Mouse (Mus musculus) forebrain, embryonic 16.5 days (tissue): ENCODE measurements around the gene Tbc1d10c. TPM values are rescaled to one million over a fixed set of nuclear protein-coding genes. Genes with fewer than 3 reads are reported as not detected.
"Not testable (repeated sequence)": the region's sequence is repeated elsewhere in the genome, so short reads cannot be mapped to it uniquely, and the experiment has no call there.

Experiments
- ATAC-seq: fragments of 200-750 bp; cut with Nextera tagmentation; 2 replicates; pipeline ENCODE4 v1.8.0; 2017; ENCODE audit warnings: mild to moderate bottlenecking, moderate library complexity
- H3K27ac ChIP-seq: fragments of 300-500 bp; sonication (generic); 2 replicates; pipeline ENCODE4 v1.5.1; 2014; ENCODE audit warnings: low read length, control low read depth
- H3K27me3 ChIP-seq: fragments of 300-500 bp; sonication (generic); replicated peaks from 2 replicates; pipeline ENCODE4 v1.6.1; 2014; ENCODE audit warnings: low read length; ENCODE audit not compliant: control insufficient read depth, insufficient read depth
- H3K36me3 ChIP-seq: fragments of 300-500 bp; sonication (generic); 2 replicates; pipeline ENCODE4 v1.6.1; 2014; ENCODE audit not compliant: control insufficient read depth, insufficient read depth
- H3K4me1 ChIP-seq: fragments of 300-500 bp; sonication (generic); replicated peaks from 2 replicates; pipeline ENCODE4 v1.6.1; 2014; ENCODE audit warnings: low read length; ENCODE audit not compliant: control insufficient read depth, insufficient read depth
- H3K4me2 ChIP-seq: fragments of 300-500 bp; sonication (generic); 2 replicates; pipeline ENCODE4 v1.6.1; 2014; ENCODE audit warnings: mild to moderate bottlenecking, low read length, control low read depth
- H3K4me3 ChIP-seq: fragments of 300-500 bp; sonication (generic); replicated peaks from 2 replicates; pipeline ENCODE4 v1.5.1; 2014; ENCODE audit warnings: mild to moderate bottlenecking, low read length, control low read depth
- H3K9ac ChIP-seq: fragments of 300-500 bp; sonication (generic); replicated peaks from 2 replicates; pipeline ENCODE4 v1.6.1; 2014; ENCODE audit warnings: low read depth, low read length, control low read depth
- H3K9me3 ChIP-seq: fragments of 300-500 bp; sonication (generic); 2 replicates; pipeline ENCODE4 v1.6.1; 2016; ENCODE audit warnings: low read length; ENCODE audit not compliant: control insufficient read depth
- WGBS: fragments of 180-500 bp; shearing (Covaris S2); extraction: QIAGEN DNeasy Blood & Tissue Kit; methylation state at CpG from one replicate; pipeline ENCODE4 v1.1.7; 2014; 5-methylcytosine and 5-hydroxymethylcytosine counted together
- polyA plus RNA-seq: library from polyadenylated mRNA; unstranded; fragments of >200 nt; fragmentation: Nextera tagmentation; extraction: Ambion mirVana; gene quantifications from 2 replicates; pipeline ENCODE4 v1.2.1, GENCODE M21; 2015

Gene Tbc1d10c
- polyA plus RNA-seq, 1 experiment from 2014 or later = 0.42 TPM

DNA sequence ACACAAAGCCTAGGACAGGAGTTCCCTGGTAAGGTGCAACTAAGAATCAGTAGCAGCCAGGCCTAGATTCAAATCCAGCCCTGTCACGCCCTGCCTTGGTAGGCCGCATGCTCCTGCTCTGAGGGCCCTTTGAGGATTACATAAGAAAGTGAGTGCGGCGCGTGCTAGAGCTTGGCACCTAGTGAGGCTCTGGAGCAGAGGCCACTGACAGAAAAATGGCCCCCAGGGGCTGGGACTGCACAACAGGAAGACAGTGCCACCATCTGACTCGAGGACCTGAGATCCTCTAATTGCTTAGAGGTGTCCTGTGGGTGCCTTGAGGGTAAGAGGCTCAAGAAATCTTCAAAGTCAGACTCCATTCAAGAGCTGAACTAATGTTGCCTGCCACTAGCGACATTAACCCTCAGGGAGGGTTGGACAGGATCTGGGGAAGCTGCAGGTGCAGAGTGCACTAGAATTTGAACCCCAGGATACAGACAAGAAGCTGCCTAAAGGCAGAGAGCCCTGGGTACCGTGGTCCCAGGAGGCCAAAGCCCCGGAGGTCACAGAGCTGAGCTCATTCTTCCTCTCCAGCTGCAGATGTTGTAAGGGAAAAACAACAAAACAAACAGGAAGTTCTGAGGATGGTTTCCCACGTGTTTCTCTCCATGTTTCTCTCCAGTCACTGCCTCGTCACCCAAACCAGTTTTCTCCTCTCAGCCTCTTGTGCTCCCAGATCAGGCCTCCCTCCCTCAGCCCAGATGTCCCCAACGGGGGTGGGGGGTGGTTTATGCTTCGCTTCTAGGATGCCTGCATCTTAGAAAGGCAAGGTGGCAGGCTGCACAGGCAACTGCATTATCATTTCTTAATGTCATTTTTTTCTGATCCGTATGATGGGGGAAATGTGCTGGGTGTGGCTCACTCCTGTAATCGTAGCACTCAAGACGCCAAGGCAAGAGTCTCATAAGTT, 46.3 kb downstream of the Tbc1d10c start:
- 85% methylated on average over 16 of the region's 16 CpGs for WGBS
- H3K4me1 ChIP-seq = peaks cover 18% of the 10 kb centered on the region
- no peak overlapping the region for H3K27ac ChIP-seq
- no peak overlapping the region for H3K4me3 ChIP-seq
- ATAC-seq = no peak
- no peaks in the 10 kb centered on the region for H3K27me3 ChIP-seq
- H3K9me3 ChIP-seq = no peaks in the 10 kb centered on the region
- H3K9ac ChIP-seq = no peak overlapping the region
- no peaks in the 10 kb centered on the region for H3K36me3 ChIP-seq
- H3K4me2 ChIP-seq = no peak overlapping the region

DNA sequence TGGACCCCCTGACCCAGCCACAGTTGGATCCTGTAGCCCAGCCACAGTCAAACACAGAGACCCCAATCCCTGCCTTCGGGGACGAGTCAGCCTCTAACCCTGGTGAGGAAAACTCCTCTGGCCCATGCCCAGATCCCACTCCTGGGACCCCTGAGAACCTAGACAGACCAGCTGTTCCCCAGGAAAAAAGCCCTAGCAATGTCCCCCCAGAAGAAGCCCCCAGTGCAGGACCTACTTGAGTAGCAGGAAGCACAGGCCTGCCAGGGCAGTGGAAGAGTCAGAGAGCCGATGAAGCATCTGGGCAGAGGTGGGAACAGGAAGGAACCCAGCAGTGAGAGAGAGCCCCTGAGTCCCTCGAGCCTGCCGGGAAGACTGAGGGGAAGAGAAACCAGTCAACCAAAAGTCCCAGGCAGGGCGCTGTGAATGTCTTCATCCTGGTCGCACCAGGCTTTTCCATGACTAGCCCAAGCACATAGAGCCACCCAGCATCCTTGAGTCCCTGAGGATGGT, 47.3 kb downstream of the Tbc1d10c start, which contains the start of gene Cabp4:
Gene Cabp4 (minus strand): TSS at position 275 of the 510 bp plus-strand sequence.
- no peak for ATAC-seq
- Histone ChIP-seq H3K27me3 (no peaks in the 10 kb centered on the region), H3K27ac (no peak within 1 kb of the TSS; the same call in 1 of the 2 replicates), H3K9ac (no peak within 1 kb of the TSS), H3K4me3 (no peak within 1 kb of the TSS), H3K4me1 (peaks cover 7% of the 10 kb centered on the region), H3K4me2 (no peak within 1 kb of the TSS), H3K9me3 (no peaks in the 10 kb centered on the region), H3K36me3 (no peaks in the 10 kb centered on the region)
- WGBS = 83% methylated on average over 7 of the region's 7 CpGs

DNA sequence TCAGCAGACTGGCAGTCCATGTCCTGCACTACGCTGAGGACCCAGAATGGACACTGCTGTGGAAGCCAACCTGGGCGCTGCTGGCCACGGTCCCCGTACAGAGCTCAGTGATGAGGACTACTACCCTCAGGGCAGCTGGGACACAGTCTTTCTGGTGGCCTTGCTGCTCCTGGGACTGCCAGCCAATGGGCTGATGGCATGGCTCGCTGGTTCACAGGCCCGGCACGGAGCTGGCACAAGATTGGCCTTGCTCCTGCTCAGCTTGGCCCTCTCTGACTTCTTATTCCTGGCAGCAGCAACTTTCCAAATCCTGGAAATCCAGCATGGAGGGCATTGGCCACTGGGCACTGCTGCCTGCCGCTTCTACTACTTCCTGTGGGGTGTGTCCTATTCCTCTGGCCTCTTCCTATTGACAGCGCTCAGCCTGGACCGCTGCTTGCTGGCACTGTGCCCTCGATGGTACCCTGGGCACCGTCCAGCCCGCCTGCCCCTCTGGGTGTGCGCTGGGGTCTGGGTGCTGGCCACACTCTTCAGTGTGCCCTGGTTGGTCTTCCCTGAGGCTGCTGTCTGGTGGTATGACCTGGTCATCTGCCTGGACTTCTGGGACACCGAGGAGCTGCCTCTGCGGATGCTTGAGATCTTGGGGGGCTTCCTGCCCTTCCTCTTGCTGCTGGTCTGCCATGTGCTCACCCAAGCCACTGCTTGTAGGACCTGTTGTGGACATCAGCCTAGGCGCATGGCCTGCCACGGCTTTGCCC, 48.5 kb downstream of the Tbc1d10c start:
- no peak overlapping the region for H3K9ac ChIP-seq
- peaks cover 1% of the 10 kb centered on the region for H3K4me1 ChIP-seq
- WGBS = 90% methylated on average over 18 of the region's 18 CpGs
- no peaks in the 10 kb centered on the region for H3K36me3 ChIP-seq
- no peak overlapping the region for H3K4me3 ChIP-seq
- H3K27me3 ChIP-seq = no peaks in the 10 kb centered on the region
- no peaks in the 10 kb centered on the region for H3K9me3 ChIP-seq
- no peak overlapping the region for H3K4me2 ChIP-seq
- no peak for ATAC-seq
- H3K27ac ChIP-seq = no peak overlapping the region

DNA sequence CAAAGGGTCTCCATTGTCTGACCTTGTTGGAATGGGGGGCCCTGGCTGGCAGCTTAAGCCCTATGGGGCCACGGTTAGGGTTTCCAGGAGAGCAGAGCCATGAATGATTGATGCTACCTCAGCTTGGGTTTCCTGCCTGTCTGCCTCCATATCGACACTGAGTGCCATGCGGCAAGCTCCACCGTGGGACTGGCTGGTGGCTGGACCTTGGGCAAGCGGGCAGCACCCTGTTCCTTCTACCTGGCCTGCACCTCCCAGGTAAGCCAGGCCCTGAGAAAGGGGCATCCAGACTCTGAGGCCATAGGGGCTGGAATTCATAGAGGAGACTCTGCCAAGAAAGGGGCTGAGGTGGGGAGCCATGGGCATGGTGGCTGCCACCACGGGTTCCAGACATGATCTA, 50.9 kb downstream of the Tbc1d10c start:
- H3K36me3 ChIP-seq = no peaks in the 10 kb centered on the region
- no peak overlapping the region for H3K9ac ChIP-seq
- no peaks in the 10 kb centered on the region for H3K4me1 ChIP-seq
- 78% methylated on average over 6 of the region's 6 CpGs for WGBS
- H3K9me3 ChIP-seq = no peaks in the 10 kb centered on the region
- ATAC-seq = no peak
- H3K27me3 ChIP-seq = no peaks in the 10 kb centered on the region
- no peak overlapping the region for H3K4me2 ChIP-seq
- H3K27ac ChIP-seq = no peak overlapping the region
- no peak overlapping the region for H3K4me3 ChIP-seq

DNA sequence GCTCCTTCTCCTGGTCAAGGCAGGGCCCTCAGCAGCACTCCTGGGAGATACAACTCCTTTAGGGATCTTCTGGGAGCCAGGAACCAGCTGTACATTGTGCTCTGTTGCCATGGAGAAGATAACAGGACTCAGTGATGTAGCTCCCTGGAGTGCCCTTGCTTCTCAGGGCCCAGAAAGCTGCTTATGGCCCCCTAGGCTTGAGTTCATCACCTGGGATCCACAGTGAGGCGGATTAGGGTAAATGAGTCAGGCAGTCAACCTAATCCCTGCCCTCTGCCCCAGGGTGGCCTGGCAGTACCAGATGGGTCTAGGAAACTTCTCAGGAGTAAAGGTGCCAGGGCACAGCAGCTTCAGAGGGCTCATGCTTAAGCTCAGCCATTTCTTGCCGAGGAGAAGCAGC, 51.6 kb downstream of the Tbc1d10c start, which contains the start of gene Gpr152:
Gene Gpr152 (plus strand): TSS at position 342 of the 400 bp plus-strand sequence.
- WGBS = 68% methylated on average over 2 of the region's 2 CpGs
- H3K36me3 ChIP-seq = no peaks in the 10 kb centered on the region

DNA sequence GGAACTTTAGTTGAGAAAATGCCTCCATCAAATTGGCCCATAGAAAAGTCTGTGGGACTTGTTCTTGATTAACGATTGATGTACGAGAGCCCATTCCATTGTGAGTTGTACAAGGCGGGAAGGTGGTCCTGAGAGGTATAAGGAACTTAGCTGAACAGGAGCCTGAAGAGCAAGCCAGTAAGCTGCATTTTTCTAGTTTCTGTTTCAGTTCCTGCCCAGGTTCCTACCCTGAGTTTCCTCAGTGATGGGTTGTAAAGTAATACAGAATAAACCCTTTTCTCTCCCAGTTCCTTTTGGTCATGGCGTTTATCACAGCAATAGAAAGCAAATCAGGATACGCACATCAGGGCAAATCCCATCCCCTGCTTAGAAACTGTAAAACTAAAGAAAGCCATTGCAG, 53.2 kb downstream of the Tbc1d10c start:
- ATAC-seq = no peak
- H3K27me3 ChIP-seq = no peaks in the 10 kb centered on the region

More for the DNA sequence above, 51.6 kb downstream of the Tbc1d10c start, which contains the start of gene Gpr152:
- no peak within 1 kb of the TSS for H3K4me3 ChIP-seq
- H3K9ac ChIP-seq = no peak within 1 kb of the TSS
- H3K27me3 ChIP-seq = no peaks in the 10 kb centered on the region
- no peak within 1 kb of the TSS for H3K4me2 ChIP-seq
- no peaks in the 10 kb centered on the region for H3K4me1 ChIP-seq
- H3K27ac ChIP-seq = no peak within 1 kb of the TSS
- ATAC-seq = no peak
- H3K9me3 ChIP-seq = no peaks in the 10 kb centered on the region

DNA sequence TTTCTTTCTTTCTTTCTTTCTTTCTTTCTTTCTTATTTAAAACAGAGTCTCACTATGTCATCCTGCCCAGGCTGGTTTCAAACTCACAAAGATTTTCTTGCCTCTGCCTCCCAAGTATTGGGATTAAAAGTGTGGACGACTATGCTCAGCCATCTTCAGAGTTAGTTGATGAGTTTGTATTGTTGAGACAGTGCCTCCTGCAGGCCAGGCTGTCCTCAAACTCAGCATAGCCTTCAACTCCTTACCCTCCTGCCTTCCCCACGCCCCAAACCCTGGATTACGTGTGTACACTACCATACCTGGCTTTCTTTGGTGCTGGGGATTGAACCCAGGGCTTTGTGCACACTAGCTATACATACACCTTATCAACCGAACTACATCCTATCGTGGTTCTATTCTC, 54.6 kb downstream of the Tbc1d10c start:
- H3K27ac ChIP-seq = no peak overlapping the region
- no peaks in the 10 kb centered on the region for H3K9me3 ChIP-seq
- 76% methylated on average over 5 of the region's 5 CpGs for WGBS
- peaks cover 8% of the 10 kb centered on the region for H3K36me3 ChIP-seq
- H3K9ac ChIP-seq = no peak overlapping the region
- no peaks in the 10 kb centered on the region for H3K27me3 ChIP-seq
- no peak overlapping the region for H3K4me2 ChIP-seq
- no peaks in the 10 kb centered on the region for H3K4me1 ChIP-seq
- ATAC-seq = no peak
- H3K4me3 ChIP-seq = no peak overlapping the region

More for the DNA sequence above, 53.2 kb downstream of the Tbc1d10c start:
- Histone ChIP-seq H3K4me3 (no peak overlapping the region), H3K4me2 (no peak overlapping the region), H3K36me3 (no peaks in the 10 kb centered on the region), H3K9me3 (no peaks in the 10 kb centered on the region), H3K27ac (no peak overlapping the region), H3K4me1 (no peaks in the 10 kb centered on the region), H3K9ac (no peak overlapping the region)
- WGBS = 82% methylated on average over 5 of the region's 5 CpGs

DNA sequence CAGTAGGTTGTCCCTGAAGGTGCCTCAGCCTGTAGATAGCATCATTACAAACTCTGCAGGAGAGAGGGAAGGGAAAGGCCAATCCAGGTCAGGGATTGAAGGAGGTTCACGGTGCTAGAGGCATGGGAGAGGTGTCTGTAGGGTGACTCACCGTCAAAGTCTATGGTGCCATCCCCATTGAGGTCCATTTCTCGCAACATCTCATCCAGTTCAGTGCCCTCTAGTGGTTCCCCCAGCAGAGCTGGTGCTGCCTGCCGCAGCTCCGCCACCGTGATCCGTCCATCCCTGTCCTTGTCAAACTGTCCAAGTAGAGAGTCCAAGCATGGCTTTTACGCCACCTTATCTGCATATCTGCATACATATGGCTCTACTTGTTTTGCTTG, 55.1 kb downstream of the Tbc1d10c start:
- not testable (repeated sequence) for H3K4me1 ChIP-seq, H3K9ac ChIP-seq, H3K27ac ChIP-seq, H3K4me3 ChIP-seq, H3K27me3 ChIP-seq, H3K9me3 ChIP-seq, ATAC-seq, H3K4me2 ChIP-seq
- 18% methylated on average over 8 of the region's 8 CpGs for WGBS
- H3K36me3 ChIP-seq = peaks cover 10% of the 10 kb centered on the region
